Mouse (Mus musculus): ENCODE data around the gene Vamp2.

The Vamp2 gene

DNA sequence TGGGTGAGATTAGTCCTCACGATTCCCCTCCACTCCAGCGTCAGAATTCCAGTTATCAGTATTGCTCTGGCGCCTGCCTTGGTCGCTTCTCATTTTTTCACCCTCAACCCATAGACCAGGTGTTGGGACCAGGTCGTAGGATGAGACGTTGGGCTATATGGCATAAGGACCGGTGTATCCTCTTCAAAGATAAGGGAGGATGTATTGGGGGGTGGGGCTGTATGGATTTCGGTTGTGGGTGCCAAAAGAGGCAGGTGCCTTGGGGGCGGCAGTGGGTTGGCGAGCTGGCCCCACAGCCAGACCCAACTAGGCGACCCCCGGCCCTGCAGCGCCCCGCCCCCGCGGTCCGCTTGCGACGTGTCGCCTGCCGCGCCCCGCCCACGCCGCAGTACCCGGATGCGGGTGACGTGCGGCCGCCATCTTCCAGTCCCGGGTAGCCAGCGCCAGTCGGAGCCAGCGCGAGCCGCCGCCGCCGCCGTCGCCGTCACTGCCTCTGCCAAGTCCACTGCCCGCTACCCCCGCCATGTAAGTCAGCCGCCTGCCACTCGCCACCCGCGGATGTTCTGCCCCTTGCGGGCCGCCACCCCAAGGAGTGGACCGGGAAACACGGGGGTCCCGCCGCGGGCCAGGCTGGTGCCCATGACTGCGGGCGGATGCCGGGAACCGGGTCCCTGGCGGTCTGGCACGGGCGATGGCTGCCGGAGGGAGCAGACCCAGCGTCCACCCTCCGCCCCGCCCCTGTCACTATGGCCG lies at the start of gene Vamp2:
Vamp2 (plus strand) TSS at position 388 of the 753 bp plus-strand sequence.
- peak; percentile 85 to 90 for DNase-seq (ENCODE audit: low spot score in 2 of 2)

DNA sequence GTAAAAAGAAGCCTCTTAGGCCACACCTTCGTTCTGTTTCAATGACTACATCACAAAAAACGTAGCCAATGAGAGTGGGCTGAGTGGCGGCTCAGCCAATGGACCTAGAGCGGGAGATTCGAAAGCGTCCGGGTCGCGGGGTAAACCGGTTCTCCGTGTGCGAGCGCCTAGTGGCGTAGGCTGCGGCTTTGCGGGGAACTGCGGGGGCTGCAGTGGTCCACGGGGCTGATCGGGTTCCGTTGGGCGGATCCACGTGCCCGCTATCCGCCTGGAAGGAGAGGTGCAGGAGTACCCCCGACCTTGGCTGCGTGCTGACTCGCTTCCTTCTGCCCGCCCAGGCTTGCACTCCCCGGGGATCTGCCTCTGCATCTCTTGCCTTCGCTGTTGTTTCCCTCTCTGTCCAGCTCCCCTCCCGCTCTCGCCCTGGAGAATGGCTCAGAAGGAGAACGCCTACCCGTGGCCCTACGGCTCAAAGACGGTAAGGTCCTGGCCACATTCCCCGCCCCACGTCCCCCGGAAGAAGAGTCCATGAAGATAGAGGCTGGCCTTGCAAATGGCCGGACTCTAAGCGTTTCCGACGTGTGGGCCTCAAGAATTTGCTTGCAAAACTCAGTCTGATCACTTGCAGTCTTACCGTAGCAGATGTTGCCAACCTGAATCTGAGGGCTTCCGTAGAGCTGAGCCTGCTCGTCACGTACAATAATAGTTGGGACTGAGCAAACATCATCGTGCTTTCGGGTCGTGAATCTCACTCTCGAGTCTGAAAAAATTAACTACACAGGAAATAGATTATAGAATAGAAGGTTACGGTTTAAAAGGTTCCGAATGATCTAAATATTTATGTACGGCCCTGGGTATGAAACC lies 42.5 kb upstream of the Vamp2 start, which contains the start of gene Aurkb:
Aurkb (plus strand) TSS at position 117 of the 864 bp plus-strand sequence.
- DNase-seq (ENCODE audit: low spot score in 2 of 2) = peak; percentile 68 to 85

DNA sequence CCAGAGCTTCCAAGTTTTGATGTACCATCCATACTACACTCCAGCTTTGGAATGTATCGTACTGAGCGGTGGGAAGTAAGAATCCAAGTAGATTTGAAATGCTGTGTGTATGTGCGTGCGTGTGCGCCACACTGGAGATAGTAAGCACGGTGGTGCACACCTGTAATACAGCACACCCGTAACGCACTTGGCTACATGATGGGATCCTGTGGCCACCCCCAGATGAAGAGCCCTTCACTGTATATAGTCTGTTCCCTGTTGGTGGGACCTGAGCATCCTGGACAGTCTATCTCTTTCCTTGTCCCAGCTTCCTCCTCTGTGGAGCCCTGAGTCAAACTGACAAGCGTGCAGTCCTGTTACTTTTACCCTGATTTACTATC lies 41.9 kb upstream of the Vamp2 start:
- DNase-seq (ENCODE audit: low spot score in 2 of 2) = no peak

DNA sequence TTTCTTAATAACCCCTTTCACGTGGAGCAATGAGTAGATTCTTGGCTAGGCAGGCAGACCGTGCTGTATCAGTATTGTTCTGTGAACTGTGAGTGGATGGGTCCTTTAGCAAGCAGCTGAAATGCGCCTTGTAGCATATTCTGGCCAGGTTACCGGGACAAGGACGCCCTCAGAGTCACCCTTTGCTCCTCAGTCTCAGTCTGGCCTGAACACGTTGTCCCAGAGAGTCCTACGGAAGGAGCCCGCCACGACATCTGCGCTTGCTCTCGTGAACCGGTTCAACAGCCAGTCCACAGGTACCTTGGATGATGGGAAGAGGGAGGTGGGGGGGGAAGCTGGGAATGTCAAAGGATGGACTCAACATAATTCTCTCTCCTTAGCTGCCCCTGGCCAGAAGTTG lies 40.7 kb upstream of the Vamp2 start:
- no peak for DNase-seq (ENCODE audit: low spot score in 2 of 2)

DNA sequence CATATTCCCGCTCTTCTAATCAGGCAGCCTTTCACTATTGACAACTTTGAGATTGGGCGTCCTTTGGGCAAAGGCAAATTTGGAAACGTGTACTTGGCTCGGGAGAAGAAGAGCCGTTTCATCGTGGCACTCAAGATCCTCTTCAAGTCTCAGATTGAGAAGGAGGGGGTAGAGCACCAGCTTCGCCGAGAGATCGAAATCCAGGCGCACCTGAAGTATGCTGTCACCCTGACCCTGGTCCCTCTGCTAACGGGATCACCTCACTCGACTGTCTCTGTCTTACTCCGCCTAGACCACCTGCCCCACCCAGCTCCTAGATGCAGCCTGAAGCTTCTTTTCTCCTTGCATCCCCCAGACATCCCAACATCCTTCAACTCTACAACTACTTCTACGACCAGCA lies 40.1 kb upstream of the Vamp2 start:
- no peak for DNase-seq (ENCODE audit: low spot score in 2 of 2)

DNA sequence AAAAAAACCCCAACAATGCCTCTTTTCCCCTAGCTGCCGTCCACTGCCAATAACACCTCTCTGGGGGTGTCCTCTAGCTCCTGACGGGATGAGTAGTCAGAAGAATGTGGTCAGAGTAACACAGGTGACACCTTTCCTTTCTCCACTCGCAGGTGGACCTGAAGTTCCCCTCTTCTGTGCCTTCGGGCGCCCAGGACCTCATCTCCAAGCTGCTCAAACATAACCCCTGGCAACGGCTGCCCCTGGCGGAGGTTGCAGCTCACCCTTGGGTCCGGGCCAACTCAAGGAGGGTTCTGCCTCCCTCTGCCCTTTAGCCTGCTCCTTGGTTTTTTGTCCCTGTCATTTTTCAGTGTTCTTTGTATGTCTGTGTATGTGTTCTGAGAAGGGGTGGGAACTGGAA lies 37.5 kb upstream of the Vamp2 start:
- DNase-seq (ENCODE audit: low spot score in 2 of 2) = no peak

DNA sequence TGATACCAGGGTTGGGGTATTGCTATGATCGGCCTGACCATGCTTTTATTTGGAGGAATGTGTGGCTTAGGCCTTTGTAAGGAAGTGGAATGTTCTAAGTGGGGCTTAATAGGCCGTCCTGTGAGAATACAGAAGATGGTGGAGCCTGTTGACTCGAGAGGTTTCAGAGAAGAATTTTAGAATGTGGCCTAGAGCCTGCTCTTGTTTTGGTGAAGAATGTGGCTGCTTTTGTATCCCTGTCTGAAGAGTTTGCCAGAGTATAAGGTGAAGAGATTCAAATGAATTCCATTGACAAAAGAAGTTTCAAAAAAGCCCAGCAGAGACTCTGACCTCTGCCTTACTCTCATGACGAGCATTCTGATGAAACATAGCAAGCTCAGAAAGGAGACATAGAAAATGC lies 36.5 kb upstream of the Vamp2 start:
- no peak for DNase-seq (ENCODE audit: low spot score in 2 of 2)

DNA sequence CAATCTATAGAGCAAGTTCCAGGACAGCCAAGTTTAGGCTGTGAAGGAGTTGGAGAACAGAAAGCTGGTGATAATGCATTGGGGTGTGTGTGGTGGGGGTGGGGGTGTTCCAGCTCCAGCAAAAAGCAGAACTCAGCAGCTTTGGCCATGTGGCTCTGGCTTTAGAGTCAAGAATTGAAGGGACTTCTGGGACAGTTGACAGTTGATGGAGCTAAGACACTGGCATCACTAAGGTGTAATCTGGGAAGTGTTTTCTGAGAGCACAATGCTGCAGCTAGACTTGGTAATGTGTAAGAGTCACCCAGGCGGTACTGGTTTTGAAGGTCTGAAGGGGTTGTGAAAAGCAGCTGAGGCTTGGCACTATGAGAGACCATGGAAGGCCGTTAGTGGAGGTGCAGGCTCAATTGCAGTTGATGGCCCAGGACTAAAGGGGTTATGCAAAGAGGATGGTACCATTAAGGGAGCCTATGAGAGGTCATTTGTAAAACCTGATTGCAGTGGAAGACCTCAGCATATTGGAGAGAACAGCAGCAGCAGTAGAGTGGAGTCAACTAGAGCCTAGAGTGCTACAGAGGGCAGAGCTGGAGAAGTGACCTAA lies 35.4 kb upstream of the Vamp2 start:
- DNase-seq (ENCODE audit: low spot score in 2 of 2) = no peak

DNA sequence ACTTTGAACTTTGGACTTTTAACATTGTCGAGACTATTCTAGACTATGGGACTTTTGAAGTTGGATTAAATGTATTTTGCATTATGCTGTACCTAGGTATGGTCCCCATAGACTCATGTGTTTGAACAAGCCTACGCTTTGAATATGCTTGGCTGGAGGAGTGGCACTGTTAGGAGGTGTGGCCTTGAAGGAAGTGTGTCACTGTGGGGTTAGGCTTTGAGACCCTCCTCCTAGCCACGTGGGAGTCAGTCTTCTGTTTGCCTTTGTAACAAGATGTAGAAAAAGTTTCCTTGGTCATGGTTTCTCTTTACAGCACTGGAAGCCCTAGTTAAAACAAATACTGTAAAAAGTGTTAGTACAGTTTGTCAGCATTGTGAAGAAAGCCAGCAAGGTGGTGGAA lies 34.4 kb upstream of the Vamp2 start:
- no peak for DNase-seq (ENCODE audit: low spot score in 2 of 2)

DNA sequence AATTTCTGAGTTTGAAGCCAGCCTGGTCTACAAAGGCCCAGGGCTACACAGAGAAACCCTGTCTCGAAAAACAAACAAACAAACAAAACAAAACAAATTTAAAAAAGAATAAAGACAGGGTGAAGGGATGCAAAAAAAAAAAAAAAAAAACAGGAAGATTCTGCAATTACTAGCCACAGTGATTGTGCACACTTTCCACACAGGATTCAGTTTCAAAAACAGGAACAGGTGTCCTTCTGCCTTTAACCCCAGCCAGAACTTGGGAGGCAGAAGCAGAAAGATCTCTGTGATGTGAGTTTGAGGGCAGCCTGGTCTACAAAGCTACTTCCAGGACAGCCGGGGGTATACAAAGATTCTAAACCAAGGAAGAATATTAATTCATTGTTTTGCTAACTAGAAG lies 30.0 kb upstream of the Vamp2 start:
- no peak for DNase-seq (ENCODE audit: low spot score in 2 of 2)

DNA sequence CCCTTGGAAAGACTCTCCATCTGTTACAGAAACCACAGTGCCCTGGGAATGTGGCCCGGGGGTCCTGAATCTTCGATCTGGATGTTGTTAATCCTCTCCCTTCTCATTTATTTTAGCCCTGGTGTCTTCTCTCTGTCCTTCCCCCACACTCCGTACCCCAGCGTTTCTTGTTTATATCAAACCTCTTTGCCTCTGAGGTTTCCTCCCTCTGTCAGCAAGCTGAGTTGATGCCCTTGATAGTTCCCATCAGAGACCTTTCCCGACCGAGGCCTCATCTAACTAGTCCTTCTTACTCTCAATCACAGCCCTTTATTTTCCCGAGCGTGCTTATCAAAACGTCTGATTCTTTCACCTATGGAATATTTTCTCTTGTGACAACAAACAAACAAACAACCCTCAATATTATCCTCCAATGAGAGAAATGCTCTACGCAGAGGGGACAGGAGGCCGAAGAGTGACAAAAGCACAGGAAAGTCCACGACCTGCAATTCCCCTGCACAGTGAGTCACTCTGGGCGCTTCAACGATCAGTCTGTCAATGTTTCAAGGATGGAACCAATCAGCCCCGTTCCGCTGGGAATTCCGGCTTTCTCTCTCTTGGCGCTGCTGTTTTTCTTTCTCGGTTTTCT lies 29.4 kb upstream of the Vamp2 start:
- no peak for DNase-seq (ENCODE audit: low spot score in 2 of 2)

DNA sequence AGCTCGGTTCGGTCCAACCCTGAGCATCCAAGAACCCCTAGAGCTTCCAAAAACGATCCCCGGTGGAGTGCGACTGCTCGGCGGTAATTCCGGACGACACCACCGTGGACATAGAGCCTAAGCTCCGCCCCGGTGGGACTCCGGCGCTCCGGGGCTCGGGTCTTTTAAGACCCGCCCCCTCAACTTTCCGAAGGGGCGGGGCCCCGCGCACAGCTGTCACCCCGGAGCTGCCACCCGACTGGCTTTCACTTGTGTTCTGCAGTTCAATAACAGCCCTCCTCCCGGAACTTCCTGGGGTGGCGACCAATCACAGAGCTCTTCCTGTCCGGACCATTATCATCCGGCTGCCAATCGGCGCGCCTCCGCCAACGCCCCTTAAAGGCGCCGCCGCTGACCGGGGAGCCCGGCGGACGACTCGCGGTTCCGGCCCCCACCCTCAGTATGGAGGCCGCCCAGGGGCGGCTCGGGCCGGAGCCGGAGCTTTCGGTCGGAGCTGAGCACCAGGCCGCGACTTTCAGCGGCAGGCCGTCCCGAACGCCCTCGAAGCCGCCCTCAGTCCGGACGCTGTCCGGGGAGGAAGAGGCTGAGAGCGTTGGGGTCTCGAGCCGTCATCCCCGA lies 28.8 kb upstream of the Vamp2 start, which contains the start of gene Borcs6:
Borcs6 (plus strand) TSS at position 361 of the 618 bp plus-strand sequence.
- DNase-seq (ENCODE audit: low spot score in 2 of 2) = peak; percentile 94 to 95

DNA sequence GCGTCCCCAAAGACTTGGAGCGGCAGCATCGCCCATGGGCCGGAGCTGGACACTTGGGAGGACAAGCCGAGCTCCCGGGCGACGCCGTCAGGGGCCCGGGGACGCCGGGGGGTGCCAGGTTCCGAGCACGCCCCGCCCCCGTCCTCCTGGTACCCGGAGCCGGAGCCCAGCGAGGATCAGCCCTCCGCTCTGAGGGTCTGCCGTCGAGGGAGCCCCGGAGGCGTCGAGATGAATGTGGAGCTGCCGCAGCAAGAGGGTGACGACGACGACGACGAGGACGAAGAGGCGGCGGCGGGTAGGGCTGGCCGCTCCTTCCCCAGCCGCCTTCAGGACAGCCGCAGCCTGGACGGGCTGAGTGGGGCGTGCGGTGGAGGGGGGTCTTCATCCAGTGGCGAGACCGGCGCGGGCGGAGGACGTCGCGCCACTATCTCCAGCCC lies 28.3 kb upstream of the Vamp2 start:
- DNase-seq (ENCODE audit: low spot score in 2 of 2) = no peak

DNA sequence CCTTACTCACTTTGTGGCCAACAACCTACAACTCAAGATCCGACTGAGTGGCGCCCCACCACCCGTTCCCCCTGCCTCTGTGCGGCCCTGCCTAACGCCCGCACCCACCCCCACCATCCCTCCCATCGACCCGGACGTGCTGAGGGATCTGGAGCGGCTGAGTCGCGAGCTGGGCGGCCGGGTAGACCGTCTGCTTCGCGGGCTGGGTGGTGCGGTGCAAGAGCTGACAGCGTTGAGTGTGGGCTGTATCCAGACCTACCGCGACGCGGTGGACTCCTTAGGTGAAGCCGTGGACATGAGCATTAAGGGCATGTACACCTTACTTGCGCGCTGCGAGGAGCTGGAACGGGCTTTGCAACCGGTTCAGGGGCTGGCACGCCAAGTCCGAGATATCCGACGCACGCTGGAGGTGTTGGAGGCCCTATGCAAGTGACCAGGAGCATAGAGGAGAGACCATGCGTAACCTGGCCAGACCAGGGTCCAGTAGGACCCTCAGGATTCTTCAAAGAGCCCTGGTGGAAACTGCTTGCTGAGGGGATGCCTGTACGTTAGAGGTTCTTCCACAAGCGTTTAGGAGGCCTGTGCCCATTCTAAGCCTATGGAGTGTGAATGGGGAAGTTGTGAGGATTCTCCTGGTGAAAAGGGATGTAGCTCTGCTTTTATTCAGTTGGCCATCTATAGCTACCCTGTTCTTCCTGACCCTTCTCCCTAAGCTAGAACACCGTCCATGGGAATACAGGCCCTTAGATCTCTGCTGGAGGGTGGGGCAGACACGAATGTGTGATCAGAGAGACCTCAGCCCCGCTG lies 27.6 kb upstream of the Vamp2 start:
- no peak for DNase-seq (ENCODE audit: low spot score in 2 of 2)

DNA sequence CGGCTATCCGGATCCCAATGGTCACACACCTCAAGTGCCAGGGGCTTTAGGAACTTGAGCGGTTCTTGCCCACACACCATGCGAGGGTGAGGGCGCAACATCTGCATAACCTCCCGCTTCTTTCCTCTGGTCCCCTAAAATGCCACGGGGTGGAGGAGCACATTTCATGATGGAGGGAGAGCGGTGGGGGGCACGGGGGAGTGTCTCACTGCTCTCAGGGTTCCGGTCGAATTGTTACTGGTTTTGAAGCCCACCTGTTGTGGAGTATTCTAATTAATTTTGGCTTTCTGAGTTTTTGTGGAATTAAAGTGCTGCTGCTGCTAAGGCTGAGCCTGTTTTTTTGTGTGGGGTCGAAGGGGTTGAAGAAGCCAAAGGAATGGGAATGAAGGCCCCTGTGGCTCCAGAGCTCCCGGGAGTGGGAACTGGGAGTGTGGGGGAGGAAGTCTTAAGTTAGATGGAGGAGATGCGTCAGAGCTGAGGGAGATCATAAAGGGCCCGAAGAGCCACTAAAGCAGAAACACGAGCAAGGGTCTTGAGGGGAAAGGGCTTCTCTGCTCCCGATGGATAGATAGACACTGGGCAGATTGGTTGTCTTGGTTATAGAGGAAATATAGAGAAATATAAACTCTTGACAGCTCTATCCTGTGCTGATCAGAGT lies 26.9 kb upstream of the Vamp2 start:
- DNase-seq (ENCODE audit: low spot score in 2 of 2) = no peak

DNA sequence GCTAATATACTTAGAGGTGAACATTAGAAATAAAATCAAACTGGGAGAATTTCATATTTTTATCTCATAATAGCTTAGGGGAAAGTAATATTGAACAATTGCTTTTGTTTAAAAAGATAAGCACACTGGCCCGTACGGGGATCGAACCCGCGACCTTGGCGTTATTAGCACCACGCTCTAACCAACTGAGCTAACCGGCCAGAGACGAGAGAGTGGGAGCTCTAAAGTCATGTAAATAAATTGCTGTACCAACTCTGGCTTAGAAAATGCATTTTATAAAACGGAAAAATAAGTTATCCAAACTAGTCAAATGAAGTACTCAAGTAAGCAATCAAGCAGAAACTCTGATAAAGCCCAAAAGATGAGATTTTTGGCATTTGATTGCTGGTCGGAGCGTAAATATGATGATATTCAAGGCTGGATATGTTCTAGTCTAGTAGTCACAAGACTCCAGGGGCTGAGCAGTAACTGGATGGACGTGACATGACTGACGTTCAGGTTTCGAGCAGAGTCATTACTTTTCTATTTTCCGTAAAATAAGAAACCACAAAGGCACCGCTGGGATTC lies 26.0 kb upstream of the Vamp2 start:
- no peak for DNase-seq (ENCODE audit: low spot score in 2 of 2)

DNA sequence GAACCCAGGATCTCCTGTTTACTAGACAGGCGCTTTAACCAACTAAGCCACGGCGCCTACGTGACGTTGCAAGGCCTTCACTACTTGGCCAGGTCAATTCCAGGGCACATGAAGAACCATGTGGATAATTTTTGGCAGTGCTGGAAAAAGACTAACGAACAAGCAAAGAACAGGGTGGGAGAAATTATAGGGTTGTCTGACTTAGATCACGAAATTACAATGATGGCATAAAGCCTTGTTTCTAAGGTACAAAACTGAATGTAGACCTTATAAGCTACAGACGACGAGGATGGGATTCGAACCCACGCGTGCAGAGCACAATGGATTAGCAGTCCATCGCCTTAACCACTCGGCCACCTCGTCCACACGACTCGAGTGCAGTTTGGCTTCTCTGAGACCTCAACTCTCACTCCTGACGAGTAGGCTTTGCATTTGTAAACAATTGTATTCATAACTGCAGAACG lies 25.5 kb upstream of the Vamp2 start:
- DNase-seq (ENCODE audit: low spot score in 2 of 2) = peak; percentile 89 to 93

DNA sequence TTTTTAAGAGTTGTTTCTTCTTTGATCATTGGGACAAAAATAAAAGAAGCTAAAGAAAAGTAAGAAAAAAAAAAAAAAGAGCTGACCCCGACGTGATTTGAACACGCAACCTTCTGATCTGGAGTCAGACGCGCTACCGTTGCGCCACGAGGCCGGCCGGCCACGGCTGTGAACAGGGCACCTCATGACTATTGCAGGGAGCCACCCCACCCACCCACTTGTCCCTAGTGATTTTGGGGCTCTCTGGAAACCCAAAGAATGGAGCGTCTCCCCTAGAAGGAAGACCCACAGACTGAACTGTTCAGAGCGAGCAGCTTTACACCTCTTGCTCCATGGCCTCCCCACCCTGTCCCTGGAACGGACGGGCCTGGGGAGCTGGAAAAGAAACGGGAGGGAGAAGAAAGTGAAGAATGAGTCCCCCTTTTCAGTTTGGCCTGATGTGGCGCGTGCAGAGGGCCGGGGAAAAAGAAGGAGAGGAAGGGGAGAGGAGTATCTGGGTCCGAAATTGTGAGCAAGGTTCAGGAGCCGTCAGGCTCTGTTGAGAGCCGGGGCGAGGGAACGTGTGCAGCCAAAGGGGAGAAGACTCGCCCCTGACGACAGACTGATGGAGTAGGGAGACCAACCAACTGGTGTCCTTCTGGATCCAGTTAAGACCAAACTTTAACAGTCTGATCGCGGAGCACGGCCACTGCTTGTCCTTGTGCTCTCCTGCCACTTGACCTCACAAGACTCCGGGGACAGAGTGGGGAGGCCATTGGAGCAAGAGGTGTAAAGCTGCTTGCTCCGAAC lies 24.7 kb upstream of the Vamp2 start:
- peak; percentile 79 to 95 for DNase-seq (ENCODE audit: low spot score in 2 of 2)
